Mouse (Mus musculus): ENCODE results near the gene Exoc1.

The Exoc1 gene

DNA sequence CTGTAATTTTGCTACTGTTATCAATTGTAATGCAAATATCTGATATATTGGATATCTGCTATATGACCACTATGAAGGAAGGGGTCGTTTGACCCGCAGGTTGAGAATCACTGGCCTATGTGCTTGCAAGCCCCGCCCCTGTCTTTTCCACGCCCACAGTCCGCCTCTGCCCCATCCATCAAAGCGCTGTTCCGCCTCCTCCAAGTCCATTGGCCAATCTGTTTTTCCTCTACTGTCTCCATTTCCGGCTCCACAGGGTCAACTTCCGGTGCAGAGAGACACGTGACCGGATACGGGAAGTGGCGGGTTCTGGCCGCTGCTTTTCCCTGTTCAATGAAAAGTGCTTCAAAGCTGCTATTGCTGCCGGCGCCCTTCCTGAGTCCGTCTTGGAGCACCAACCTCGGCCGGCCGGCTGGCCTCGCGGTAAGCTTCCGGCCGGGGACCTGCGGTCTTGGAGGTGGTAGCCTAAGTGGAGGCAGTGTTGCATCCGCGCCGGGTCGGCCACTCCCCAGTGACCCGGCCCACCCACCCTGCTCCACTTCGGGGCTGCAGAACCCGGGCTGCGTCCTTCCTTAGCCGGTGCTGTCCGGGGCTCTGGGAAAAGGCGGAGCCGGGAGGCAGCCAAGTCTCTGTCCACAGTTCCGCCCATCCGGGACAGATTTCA, at the start of gene Exoc1:
Gene Exoc1, plus strand, starts transcription at position 272 of the 664 bp plus-strand sequence.
- peak; percentile 58 for DNase-seq (ENCODE audit: extremely low read depth, low read depth, low spot score)

GRCm38 (mm10) chr5:76483811-76484210, 45.3 kb upstream of the Exoc1 start, which contains the start of gene Gm7271:
TSS of gene Gm7271 (plus strand) at chr5:76484040.
- DNase-seq (ENCODE audit: extremely low read depth, low read depth, low spot score): no peak

GRCm38 (mm10) chr5:76495126-76495525, 34.0 kb upstream of the Exoc1 start:
- DNase-seq (ENCODE audit: extremely low read depth, low read depth, low spot score): no peak

DNA sequence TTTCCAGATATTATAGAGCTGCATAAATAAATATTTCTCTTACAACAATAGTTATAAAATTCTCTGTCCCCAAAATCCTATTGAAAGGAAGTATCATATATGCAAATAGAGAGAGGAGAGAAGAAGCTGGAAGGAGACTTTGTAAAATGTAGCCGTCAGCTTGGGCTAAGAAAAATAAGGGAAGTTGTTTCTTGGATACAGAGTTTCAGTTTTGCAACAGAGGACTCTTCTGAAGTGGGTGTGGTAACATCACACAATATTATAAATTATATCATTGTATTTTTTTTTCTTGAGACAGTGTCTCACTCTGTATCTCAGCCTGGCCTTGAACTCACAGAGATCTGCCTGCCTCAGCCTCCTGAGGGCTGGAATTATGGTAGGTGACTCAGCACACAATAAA, 6.7 kb upstream of the Exoc1 start:
- no peak for DNase-seq (ENCODE audit: extremely low read depth, low read depth, low spot score)

DNA sequence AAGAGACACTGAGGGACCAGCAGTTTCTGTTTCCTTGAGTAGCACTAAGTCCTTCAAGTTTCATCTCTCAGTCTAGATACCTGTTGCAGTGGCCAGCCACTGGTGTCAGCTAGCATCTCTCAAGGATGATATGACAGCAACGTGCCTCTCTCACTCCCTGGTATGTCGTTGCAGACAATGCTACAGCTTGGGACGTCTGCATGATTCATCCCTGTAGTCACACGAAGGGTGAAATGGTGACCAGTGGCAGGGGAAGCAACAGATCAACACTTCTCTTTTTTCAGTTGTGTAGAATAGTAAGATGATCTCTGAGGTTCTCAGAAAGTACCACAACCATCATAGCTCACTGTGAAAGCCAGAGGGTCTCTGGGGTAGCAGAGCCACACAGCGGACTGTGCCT, 4.5 kb upstream of the Exoc1 start:
- DNase-seq (ENCODE audit: extremely low read depth, low read depth, low spot score): no peak

DNA sequence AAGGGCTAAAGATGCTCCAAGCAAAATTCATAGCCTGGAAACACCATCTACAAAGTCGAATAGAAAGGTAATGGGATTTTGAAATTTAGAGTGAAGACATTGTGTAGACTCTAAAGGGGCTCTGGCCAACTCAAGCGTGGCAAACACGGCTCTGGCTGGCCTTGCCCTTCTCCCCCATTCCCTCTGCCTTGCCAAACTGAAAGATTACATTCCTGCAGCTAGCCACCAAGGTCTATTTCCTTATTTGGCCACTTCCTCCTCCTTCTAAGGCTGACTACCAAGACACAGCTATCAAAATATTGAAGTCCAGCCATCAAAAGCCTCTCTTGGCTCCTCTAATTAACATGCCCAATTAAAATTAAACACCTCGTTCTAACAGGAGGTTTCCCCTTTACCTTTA, 4.0 kb upstream of the Exoc1 start:
- DNase-seq (ENCODE audit: extremely low read depth, low read depth, low spot score): no peak

- no peak for DNase-seq (ENCODE audit: extremely low read depth, low read depth, low spot score)
Observed at GRCm38 (mm10) chr5:76525829-76526228, 3.3 kb upstream of the Exoc1 start.

DNA sequence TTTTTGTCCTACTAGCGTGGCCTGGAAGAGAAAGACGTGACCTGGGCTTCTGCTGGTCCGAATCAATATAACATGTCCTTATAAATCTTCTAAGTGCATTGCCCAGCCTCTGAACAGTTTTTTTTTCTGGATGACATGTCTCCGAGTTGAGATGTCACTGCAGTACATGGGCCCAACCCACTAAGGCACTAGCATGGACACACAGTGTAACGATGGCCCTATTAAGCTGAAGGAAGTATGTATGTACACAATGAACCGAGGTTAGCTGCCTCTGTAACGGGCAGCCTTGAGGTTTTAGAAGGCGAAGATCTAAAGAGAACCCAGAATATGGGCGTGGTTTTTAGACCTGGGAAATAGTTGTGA, 574 bp downstream of the Exoc1 start:
- DNase-seq (ENCODE audit: extremely low read depth, low read depth, low spot score): no peak

DNA sequence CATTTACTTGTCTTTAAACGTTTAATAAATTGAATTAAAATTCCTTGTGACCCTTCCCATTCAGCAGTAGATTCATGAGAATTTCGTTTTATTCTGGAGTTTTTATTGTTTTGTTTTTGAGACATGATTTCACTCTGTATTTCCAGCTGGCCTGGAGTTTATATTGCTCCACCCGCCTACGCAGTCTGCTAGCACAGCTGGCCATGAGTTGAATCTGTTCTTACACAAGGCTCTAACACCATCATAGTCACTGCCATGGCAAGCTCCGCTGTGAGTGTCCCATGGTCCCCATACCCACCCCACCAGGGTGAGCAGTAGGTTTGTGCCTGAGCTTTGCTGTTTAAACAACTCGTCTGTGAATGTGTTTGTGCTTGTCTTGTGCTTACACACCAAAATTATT, 4.1 kb downstream of the Exoc1 start:
- DNase-seq (ENCODE audit: extremely low read depth, low read depth, low spot score): no peak

- no peak for DNase-seq (ENCODE audit: extremely low read depth, low read depth, low spot score)
Observed at GRCm38 (mm10) chr5:76536231-76536630, 7.1 kb downstream of the Exoc1 start.

GRCm38 (mm10) chr5:76537578-76537977, 8.5 kb downstream of the Exoc1 start:
- DNase-seq (ENCODE audit: extremely low read depth, low read depth, low spot score): no peak

DNA sequence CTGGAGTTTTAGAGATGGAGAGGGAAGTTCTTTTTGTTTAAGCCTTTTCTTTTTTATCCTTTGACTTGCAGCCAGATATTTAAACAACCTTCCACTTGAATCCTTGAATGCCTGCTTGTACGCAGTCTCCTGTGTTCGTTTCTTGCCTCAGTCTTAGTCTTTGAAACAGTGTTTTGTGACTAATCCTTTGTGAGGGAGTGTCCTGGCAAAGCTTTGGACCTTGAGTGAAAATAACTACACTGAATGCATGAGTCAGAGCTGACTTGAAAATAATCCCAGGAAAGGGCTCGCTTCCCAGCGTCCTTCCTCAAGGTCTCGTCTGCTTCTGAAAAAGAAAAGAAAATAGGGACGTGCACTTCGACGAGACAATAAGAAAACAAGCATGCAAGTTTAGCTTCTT, 11.1 kb downstream of the Exoc1 start:
- peak; percentile 30 for DNase-seq (ENCODE audit: extremely low read depth, low read depth, low spot score)

- no peak for DNase-seq (ENCODE audit: extremely low read depth, low read depth, low spot score)
Observed at GRCm38 (mm10) chr5:76540842-76541241, 11.7 kb downstream of the Exoc1 start.

DNA sequence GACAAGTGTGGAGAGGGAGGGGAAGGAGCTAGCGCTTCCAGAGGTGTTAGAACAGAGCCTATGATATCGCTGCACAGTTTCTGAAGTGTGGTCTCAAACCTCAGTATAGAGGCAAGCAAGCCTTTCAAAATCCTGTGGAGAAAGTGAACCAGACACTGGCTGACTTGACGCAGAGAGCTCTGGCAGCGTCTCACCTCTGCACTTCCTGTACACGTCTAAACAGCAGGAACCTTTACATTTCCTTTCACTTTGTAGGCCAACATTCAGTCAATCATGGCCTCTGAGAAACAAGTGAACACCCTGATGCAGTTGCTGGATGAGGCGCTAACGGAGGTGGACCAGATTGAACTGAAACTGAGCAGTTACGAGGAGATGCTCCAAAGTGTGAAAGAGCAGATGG, 14.1 kb downstream of the Exoc1 start:
- DNase-seq (ENCODE audit: extremely low read depth, low read depth, low spot score): no peak

DNA sequence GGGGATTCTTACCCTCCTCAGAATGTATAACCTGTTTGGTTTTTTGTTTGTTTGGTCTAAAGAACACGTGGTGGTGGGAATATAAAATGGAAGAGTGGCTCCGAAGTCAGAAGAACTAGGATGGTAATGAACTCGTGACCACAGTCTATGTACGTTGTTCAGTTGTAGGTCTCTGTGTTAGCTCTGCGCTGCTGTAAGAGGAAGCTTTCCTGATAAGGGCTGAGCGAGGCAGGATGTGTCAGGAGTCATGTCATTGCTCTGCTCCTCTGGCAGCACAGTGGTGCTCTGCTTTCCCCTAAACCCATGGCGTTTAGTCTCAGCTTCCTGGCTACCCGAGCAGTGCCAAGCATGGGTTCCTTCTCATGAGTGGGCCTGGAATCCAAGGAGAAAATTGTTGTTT, 21.3 kb downstream of the Exoc1 start:
- no peak for DNase-seq (ENCODE audit: extremely low read depth, low read depth, low spot score)

DNA sequence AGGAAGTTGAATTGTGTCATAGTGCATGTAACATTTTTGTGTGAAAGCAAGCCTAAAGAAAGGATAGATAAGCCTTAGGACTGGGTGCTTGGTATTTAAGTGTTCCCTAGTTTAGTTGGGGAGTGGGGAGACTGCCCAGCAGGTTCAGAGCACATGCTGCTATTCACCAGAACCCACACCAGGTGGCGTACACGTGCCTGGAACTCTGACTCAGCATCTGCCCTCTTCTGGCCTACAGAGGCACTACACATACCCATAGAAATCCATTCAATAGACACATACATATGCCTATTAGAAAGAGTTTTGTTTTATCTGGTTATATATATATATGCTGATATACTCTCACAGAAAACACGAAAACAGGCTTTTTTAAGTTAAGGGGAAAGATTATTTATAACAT, 36.2 kb downstream of the Exoc1 start:
- no peak for DNase-seq (ENCODE audit: extremely low read depth, low read depth, low spot score)

GRCm38 (mm10) chr5:76574251-76574650, 45.1 kb downstream of the Exoc1 start:
- no peak for DNase-seq (ENCODE audit: extremely low read depth, low read depth, low spot score)

DNA sequence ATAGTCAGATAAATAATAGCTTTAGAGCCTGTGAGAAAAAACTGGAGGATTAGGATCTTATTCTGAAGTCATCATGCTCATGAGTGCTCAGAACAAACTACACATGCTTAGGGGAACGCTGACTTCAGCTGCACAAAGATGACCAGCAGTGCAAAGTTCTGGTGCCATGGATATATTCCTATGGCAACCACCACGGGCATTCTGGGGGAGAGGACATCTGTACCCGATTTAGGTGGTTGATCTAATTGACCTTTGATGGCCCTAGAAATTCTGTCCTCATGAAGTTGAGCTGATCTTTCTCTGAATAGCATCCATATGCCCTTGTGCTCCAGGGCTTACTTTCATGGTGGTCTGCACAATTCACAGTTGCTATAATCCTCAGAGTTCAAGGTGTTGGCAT, 47.9 kb downstream of the Exoc1 start:
- DNase-seq (ENCODE audit: extremely low read depth, low read depth, low spot score): no peak

GRCm38 (mm10) chr5:76585378-76585777, 56.3 kb downstream of the Exoc1 start:
- no peak for DNase-seq (ENCODE audit: extremely low read depth, low read depth, low spot score)

- DNase-seq (ENCODE audit: extremely low read depth, low read depth, low spot score): no peak
Observed at GRCm38 (mm10) chr5:76588551-76589283, 59.6 kb downstream of the Exoc1 start, which contains the start of gene Cep135. TSS of gene Cep135 (plus strand) at chr5:76588698.

GRCm38 (mm10) chr5:76589311-76589710, 60.2 kb downstream of the Exoc1 start:
- DNase-seq (ENCODE audit: extremely low read depth, low read depth, low spot score): no peak

DNA sequence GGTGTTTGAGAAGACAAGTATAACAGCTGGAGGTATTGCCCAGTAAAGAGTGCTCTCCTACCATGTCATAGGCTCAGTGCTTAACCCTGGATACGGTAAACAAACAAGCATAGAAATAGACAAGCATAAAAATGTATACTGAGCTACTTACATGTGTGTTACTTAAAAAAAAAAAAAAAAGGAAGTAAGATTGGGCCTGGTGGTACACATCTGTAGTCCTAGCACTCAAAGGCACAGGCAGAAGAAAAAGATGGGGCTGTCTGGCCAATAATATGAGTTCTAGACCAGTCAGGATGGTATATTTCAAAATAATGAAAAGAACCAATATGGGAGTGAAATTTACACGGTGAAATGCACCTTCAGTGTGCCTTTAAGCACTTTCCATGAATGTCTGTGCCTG, 60.9 kb downstream of the Exoc1 start:
- DNase-seq (ENCODE audit: extremely low read depth, low read depth, low spot score): no peak

- no peak for DNase-seq (ENCODE audit: extremely low read depth, low read depth, low spot score)
Observed at GRCm38 (mm10) chr5:76591885-76592284, 62.8 kb downstream of the Exoc1 start.

All from fat pad, adult 2 months (tissue).